Mouse (Mus musculus): ENCODE results near the gene Mat2a.

DNA sequence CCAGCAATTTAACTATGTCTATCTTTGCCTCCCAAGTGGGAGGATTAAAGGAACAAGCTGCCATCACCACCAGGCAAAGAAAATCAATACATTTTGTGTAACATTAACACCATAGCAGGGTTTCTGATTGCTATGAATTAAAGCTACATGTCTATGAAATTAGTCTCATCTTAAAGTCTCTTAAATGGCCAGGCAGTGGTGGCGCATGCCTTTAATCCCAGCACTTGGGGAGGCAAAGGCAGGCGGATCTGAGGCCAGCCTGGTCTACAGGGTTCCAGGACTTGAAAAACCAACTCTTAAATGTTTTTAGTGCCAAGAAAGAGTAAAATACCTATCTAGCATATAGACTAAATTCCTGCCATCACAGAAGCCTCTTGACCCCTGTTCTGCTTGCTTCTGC lies 7.2 kb downstream of the Mat2a start:
- no peak for TF ChIP-seq CTCF (IDR thresholded peaks at IDR 0.05; ENCODE audit: borderline replicate concordance, control insufficient read depth, extremely low read depth, insufficient read depth, low read length, poor library complexity)
- no peak for TF ChIP-seq POLR2A (IDR thresholded peaks at IDR 0.05; ENCODE audit: control insufficient read depth, extremely low read depth, insufficient read depth, low read length, poor library complexity)
